Mouse (Mus musculus): ENCODE data around the gene Ugt1a9.

DNA sequence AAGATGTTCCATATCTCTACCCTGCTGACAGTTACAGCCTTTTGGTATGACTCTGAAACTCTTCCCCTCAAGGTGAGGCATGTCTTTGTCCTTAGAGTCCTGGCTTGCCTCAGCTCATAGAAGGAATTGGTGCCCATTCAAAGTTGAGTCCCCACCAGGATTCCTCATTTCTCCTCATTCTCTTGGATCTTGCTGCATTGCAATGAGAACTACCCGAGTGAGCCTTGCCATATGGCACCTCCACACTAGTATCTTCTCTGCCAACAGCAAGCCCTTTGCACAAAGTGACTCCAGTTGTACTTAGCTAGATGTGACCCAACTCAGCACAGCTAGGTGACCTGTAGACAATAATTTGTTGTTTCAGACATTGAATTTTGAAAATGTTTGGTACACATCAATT is 153.0 kb downstream of the Ugt1a9 start:
- TF ChIP-seq CTCF (IDR thresholded peaks at IDR 0.05; ENCODE audit: low read depth), result no peak
- TF ChIP-seq EP300 (IDR thresholded peaks at IDR 0.05; ENCODE audit: low read depth), result no peak
